Mouse (Mus musculus) cortical plate, adult 2 months (tissue): ENCODE data around the gene Ydjc. TPM values are rescaled to one million over a fixed set of nuclear protein-coding genes. Genes with fewer than 3 reads are reported as not detected.

Experiments used
- H3K27ac ChIP-seq: fragments of 200-500 bp; 2 replicates; pipeline ENCODE4 v1.5.1; 2012; ENCODE audit warnings: low read length, control low read depth, inconsistent platforms; ENCODE audit not compliant: insufficient read depth
- H3K4me1 ChIP-seq: fragments of 200-500 bp; 2 replicates; pipeline ENCODE4 v1.6.1; 2011; ENCODE audit warnings: low read length; ENCODE audit not compliant: control insufficient read depth, insufficient read depth
- H3K4me3 ChIP-seq: fragments of 200-500 bp; 2 replicates; pipeline ENCODE4 v1.5.1; 2011; ENCODE audit warnings: mild to moderate bottlenecking, low read length, control low read depth; ENCODE audit not compliant: insufficient read depth
- CTCF ChIP-seq: fragments of 200-500 bp; IDR thresholded peaks from 2 replicates; pipeline ENCODE4 v1.5.1; 2011; ENCODE audit warnings: mild to moderate bottlenecking, control low read depth, low read length; ENCODE audit not compliant: insufficient read depth; ENCODE audit errors: extremely low read depth
- POLR2A ChIP-seq: fragments of 200-500 bp; IDR thresholded peaks from 2 replicates; pipeline ENCODE4 v1.6.1; 2011; ENCODE audit warnings: mild to moderate bottlenecking, low read length, control low read depth; ENCODE audit not compliant: insufficient read depth; ENCODE audit errors: extremely low read depth
- polyA plus RNA-seq: library from polyadenylated mRNA; depleted of rRNA; stranded (reverse); fragments of >200 nt; gene quantifications from 2 replicates; pipeline ENCODE4 v1.2.3, GENCODE M21; 2012; rRNA removed

The Ydjc gene
- polyA plus RNA-seq: 30.5 and 30.6 TPM in 2 replicates

DNA sequence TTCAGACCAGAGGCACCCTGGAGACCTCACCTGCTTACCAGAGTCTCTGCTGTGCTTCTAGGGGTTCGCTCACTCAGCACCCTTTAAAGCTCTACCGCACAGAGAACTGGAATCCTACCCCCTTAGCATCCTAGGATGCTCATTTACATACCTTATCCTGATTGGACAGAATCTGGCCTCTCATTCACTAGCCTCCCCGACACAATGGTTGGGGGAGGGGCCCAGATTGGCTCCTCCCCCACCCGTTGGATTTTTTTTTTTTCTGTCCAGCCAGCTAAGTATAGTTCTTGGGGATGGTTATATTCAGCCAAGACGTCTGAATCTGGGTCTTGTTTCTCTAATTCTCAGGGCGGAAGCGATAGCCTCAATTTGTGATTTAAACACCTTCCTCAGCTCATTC is at the start of gene Ydjc:
Gene Ydjc, plus strand, starts transcription at position 283 of the 400 bp plus-strand sequence.
- Histone ChIP-seq H3K4me3 (no peak within 1 kb of the TSS), H3K4me1 (no peaks in the 10 kb centered on the region), H3K27ac (no peak within 1 kb of the TSS)
- TF ChIP-seq CTCF (no peak), POLR2A (no peak)

DNA sequence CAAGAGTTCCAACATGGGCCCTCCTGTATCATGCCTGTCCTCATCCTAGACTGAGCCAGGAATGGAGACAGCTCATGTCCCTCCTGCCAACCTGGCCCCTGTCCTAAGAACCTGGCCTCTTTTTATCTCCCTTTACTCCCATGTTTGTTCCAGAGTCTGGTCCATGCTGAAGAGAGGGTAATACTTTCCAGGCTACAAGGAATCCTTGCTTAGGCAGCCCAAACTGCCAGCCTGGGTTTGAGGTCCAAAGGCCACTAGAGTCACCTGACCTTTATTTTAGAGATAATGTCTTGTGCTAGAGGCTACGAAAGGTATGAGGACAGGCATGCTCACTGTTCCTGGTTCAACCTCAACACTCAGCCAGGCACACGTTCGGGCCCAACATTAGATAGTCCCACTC is 47.5 kb upstream of the Ydjc start:
- Histone ChIP-seq H3K4me1 (no peaks in the 10 kb centered on the region), H3K4me3 (no peak overlapping the region), H3K27ac (no peak overlapping the region)
- no peak for TF ChIP-seq CTCF
- no peak for TF ChIP-seq POLR2A

DNA sequence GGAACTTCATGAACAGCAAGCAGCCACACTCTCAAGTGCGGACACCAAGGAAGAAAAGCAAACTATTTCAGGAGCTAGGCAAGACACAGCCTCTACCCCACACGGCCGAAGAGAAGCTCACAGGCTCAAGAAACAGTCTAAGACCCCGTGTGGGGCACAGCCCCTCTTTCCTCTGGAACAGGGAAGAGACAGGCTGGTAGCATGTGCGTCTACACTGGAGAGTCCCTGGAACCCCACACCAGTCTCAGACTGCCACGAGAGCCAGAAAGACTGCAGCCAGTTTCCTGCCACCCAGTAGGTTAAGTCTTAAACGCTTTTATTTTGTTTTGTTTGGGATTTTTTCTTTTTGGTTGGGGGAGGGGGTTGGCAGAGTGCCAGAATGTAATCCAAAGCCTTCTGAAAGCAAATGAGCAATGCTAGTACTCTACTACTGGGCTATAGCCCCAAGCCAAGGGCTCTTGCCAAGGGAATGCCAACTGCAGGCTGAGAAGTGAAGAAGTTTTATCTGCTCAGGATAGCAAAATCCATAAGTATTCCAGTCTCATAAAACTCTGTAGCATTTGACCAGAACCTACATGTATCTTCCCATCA is 41.7 kb upstream of the Ydjc start:
- TF ChIP-seq CTCF (no peak), POLR2A (no peak)
- H3K27ac ChIP-seq: no peak overlapping the region
- no peak overlapping the region for H3K4me3 ChIP-seq

DNA sequence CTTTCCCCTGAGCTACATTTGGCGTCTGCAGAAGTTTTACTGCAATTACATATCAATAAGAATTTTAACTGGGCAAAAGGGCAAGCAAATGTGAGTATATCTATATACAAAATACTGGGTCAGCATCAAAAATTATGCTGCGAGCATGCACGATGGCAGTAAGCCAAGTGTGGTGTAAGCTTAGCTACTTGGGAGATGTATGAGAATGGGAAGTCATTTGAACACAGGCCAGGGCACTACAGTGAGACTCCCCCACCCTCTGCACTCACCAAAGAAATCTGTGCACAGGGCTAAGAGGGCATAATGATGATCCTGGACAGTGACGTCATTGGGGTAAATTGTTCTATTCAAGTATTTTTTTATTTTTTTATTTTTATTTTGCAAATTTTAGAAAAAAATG is 39.8 kb upstream of the Ydjc start:
- H3K27ac ChIP-seq: no peak overlapping the region
- TF ChIP-seq POLR2A: no peak
- no peak for TF ChIP-seq CTCF
- H3K4me1 ChIP-seq: no peaks in the 10 kb centered on the region
- no peak overlapping the region for H3K4me3 ChIP-seq

More for the DNA sequence above, 41.7 kb upstream of the Ydjc start:
- no peaks in the 10 kb centered on the region for H3K4me1 ChIP-seq

- TF ChIP-seq POLR2A: peak; percentile 94
- no peak for TF ChIP-seq CTCF
- Histone ChIP-seq H3K27ac (no peak within 1 kb of the TSS), H3K4me3 (peak within 1 kb of the TSS; percentile 86), H3K4me1 (peaks cover 3% of the 10 kb centered on the region; the same call in 1 of the 2 replicates)
Observed at GRCm38 (mm10) chr16:17110771-17111743, 33.4 kb upstream of the Ydjc start, which contains the start of gene Ppil2. Gene Ppil2, minus strand, starts transcription at chr16:17111257.

DNA sequence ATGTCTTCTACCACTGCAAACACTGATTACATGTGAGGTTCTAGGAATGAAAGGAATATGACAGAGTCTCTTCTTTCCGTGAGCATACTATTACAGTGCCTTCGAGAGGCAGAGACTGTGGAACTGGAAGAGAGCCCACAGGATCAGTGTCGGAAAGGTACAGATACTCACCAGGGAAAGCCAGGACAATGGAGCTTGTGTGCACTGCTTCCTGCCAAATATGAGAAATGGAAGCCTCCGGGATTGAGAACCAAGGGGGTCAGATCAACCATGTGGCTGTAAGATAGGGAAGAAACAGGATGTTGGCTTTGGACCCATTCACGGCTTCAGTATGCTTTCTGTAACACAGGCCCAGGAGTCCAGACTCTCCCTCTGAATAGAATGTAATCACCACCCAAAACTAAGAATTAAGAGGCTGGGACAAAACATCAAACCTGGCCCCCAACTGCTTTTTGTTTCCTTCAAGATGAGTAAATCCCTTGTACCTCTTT is 27.1 kb upstream of the Ydjc start:
- TF ChIP-seq CTCF (no peak), POLR2A (no peak)
- no peak overlapping the region for H3K27ac ChIP-seq
- no peak overlapping the region for H3K4me3 ChIP-seq
- no peaks in the 10 kb centered on the region for H3K4me1 ChIP-seq

- Histone ChIP-seq H3K4me1 (no peaks in the 10 kb centered on the region), H3K4me3 (no peak overlapping the region), H3K27ac (no peak overlapping the region)
- no peak for TF ChIP-seq CTCF
- no peak for TF ChIP-seq POLR2A
Observed at GRCm38 (mm10) chr16:17121569-17121968, 22.9 kb upstream of the Ydjc start.

- TF ChIP-seq CTCF (no peak), POLR2A (no peak)
- no peaks in the 10 kb centered on the region for H3K4me1 ChIP-seq
- H3K27ac ChIP-seq: no peak overlapping the region
- peak overlapping the region; percentile 9; the same call in 1 of the 2 replicates for H3K4me3 ChIP-seq
Observed at GRCm38 (mm10) chr16:17124119-17124870, 20.1 kb upstream of the Ydjc start.

DNA sequence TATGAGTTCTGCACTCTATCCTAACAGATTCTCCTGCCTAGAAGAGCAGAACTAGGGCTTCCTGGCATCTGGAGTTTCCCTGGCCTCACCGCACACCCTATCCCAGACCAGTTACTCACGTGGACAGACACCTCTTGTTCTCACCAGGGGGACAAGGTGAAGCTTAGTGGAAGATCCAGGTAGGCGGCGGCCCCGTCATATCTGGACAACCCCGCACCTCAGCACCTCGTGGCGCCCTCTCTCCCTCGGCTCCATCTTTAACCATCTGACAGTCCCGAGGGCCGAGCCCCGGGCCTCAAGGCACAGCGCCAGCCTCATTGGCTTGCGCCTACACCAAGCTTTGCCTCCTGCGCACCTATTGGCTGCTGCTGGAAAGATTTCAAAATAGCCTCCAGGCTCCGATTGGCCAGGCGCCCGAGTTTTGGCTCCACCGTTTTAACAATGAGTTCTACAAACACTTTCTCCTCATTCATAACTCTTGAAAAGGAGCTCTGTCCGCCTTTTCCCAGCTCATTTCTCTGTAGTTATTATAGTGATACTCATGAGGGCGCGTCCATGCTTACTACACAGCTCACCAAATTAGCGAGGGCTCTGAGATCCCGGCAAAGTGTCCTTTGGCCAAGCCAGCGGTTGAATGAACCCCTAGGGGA is 19.4 kb upstream of the Ydjc start, which contains the start of gene 2610318N02Rik:
Gene 2610318N02Rik, minus strand, starts transcription at position 297 of the 650 bp plus-strand sequence.
- TF ChIP-seq CTCF (no peak), POLR2A (no peak)
- no peak within 1 kb of the TSS for H3K27ac ChIP-seq
- peak within 1 kb of the TSS; percentile 9; the same call in 1 of the 2 replicates for H3K4me3 ChIP-seq
- H3K4me1 ChIP-seq: no peaks in the 10 kb centered on the region
